Mouse (Mus musculus) hindlimb bud, embryonic 11.5 days (tissue): ENCODE data around the gene P2ry14.
"Not testable (repeated sequence)": the region's sequence is repeated elsewhere in the genome, so short reads cannot be mapped to it uniquely, and the experiment has no call there.

ENCODE experiments used
- DNase-seq: peaks from one replicate; pipeline ENCODE4 v3.0.0-alpha.2; 2012; ENCODE audit warnings: low read depth, low spot score; ENCODE audit errors: extremely low spot score

Gene P2ry14

GRCm38 (mm10) chr3:59149646-59150045 is 3.8 kb downstream of the P2ry14 start:
- DNase-seq: no peak

- DNase-seq: no peak
Measured at GRCm38 (mm10) chr3:59145194-59145593, 8.2 kb downstream of the P2ry14 start.

- DNase-seq: no peak
Measured at GRCm38 (mm10) chr3:59141507-59142305, 11.7 kb downstream of the P2ry14 start.

GRCm38 (mm10) chr3:59140941-59141340 is 12.5 kb downstream of the P2ry14 start:
- not testable (repeated sequence) for DNase-seq

- DNase-seq: no peak
Measured at GRCm38 (mm10) chr3:59140115-59140514, 13.3 kb downstream of the P2ry14 start.

GRCm38 (mm10) chr3:59139651-59140051 is 13.8 kb downstream of the P2ry14 start:
- DNase-seq: no peak

GRCm38 (mm10) chr3:59138946-59139468 is 14.4 kb downstream of the P2ry14 start:
- DNase-seq: no peak

- no peak for DNase-seq
Measured at GRCm38 (mm10) chr3:59135911-59136653, 17.3 kb downstream of the P2ry14 start.

GRCm38 (mm10) chr3:59133189-59133588 is 20.2 kb downstream of the P2ry14 start:
- DNase-seq: no peak

- no peak for DNase-seq
Measured at GRCm38 (mm10) chr3:59131966-59132365, 21.5 kb downstream of the P2ry14 start.

- DNase-seq: no peak
Measured at GRCm38 (mm10) chr3:59131081-59131480, 22.3 kb downstream of the P2ry14 start.

- no peak for DNase-seq
Measured at GRCm38 (mm10) chr3:59130431-59130830, 23.0 kb downstream of the P2ry14 start.

GRCm38 (mm10) chr3:59129547-59129946 is 23.9 kb downstream of the P2ry14 start:
- no peak for DNase-seq

- DNase-seq: no peak
Measured at GRCm38 (mm10) chr3:59128681-59129080, 24.7 kb downstream of the P2ry14 start.

GRCm38 (mm10) chr3:59125783-59126555 is 27.4 kb downstream of the P2ry14 start:
- DNase-seq: no peak

GRCm38 (mm10) chr3:59125022-59125421 is 28.4 kb downstream of the P2ry14 start:
- DNase-seq: no peak

- no peak for DNase-seq
Measured at GRCm38 (mm10) chr3:59121780-59122449, 31.5 kb downstream of the P2ry14 start.

GRCm38 (mm10) chr3:59121067-59121730 is 32.2 kb downstream of the P2ry14 start:
- no peak for DNase-seq

GRCm38 (mm10) chr3:59113973-59114517 is 39.4 kb downstream of the P2ry14 start:
- no peak for DNase-seq

- not testable (repeated sequence) for DNase-seq
Measured at GRCm38 (mm10) chr3:59113291-59113690, 40.1 kb downstream of the P2ry14 start.
